Mouse (Mus musculus) cerebellum, adult 11 months (tissue): ENCODE measurements around the gene Rbm47.

ENCODE experiments used
- DNase-seq: peaks from one replicate; pipeline ENCODE4 v3.0.0; 2022

The Rbm47 gene

GRCm38 (mm10) chr5:66058844-66059243 lies 114.1 kb downstream of the Rbm47 start:
- no peak for DNase-seq

- no peak for DNase-seq
Measured at GRCm38 (mm10) chr5:66056680-66057079, 116.2 kb downstream of the Rbm47 start.

- no peak for DNase-seq
Measured at GRCm38 (mm10) chr5:66054394-66054793, 118.5 kb downstream of the Rbm47 start.

- DNase-seq: no peak
Measured at GRCm38 (mm10) chr5:66052777-66053548, 120.0 kb downstream of the Rbm47 start.

GRCm38 (mm10) chr5:66050841-66051240 lies 122.1 kb downstream of the Rbm47 start:
- no peak for DNase-seq

- no peak for DNase-seq
Measured at GRCm38 (mm10) chr5:66046356-66046755, 126.6 kb downstream of the Rbm47 start.

- DNase-seq: no peak
Measured at GRCm38 (mm10) chr5:66043897-66044296, 129.0 kb downstream of the Rbm47 start.

- DNase-seq: no peak
Measured at GRCm38 (mm10) chr5:66042651-66043340, 130.1 kb downstream of the Rbm47 start.

GRCm38 (mm10) chr5:66040744-66041279 lies 132.1 kb downstream of the Rbm47 start:
- DNase-seq: no peak

- no peak for DNase-seq
Measured at GRCm38 (mm10) chr5:66039813-66040212, 133.1 kb downstream of the Rbm47 start.

- no peak for DNase-seq
Measured at GRCm38 (mm10) chr5:66037066-66037465, 135.9 kb downstream of the Rbm47 start.

GRCm38 (mm10) chr5:66036440-66037054 lies 136.4 kb downstream of the Rbm47 start:
- DNase-seq: no peak

GRCm38 (mm10) chr5:66034375-66035195 lies 138.3 kb downstream of the Rbm47 start:
- DNase-seq: no peak

- no peak for DNase-seq
Measured at GRCm38 (mm10) chr5:66032826-66033225, 140.1 kb downstream of the Rbm47 start.

GRCm38 (mm10) chr5:66031699-66032098 lies 141.2 kb downstream of the Rbm47 start:
- DNase-seq: no peak

- DNase-seq: no peak
Measured at GRCm38 (mm10) chr5:66028232-66028631, 144.7 kb downstream of the Rbm47 start.

GRCm38 (mm10) chr5:66027206-66027605 lies 145.7 kb downstream of the Rbm47 start:
- DNase-seq: no peak

- DNase-seq: no peak
Measured at GRCm38 (mm10) chr5:66026796-66027195, 146.1 kb downstream of the Rbm47 start.

- no peak for DNase-seq
Measured at GRCm38 (mm10) chr5:66015449-66015961, 157.4 kb downstream of the Rbm47 start.

GRCm38 (mm10) chr5:66014437-66014836 lies 158.5 kb downstream of the Rbm47 start:
- no peak for DNase-seq

GRCm38 (mm10) chr5:66013999-66014398 lies 158.9 kb downstream of the Rbm47 start:
- no peak for DNase-seq

GRCm38 (mm10) chr5:66008245-66008967 lies 164.5 kb downstream of the Rbm47 start:
- DNase-seq: no peak
